Mouse (Mus musculus) hindbrain, embryonic 14.5 days (tissue): ENCODE results near the gene 4930568D16Rik. TPM values are rescaled to one million over a fixed set of nuclear protein-coding genes. Genes with fewer than 3 reads are reported as not detected.

ENCODE experiments used
- ATAC-seq: fragments of 200-750 bp; cut with Nextera tagmentation; 2 replicates; pipeline ENCODE4 v1.8.0; 2017; ENCODE audit warnings: moderate number of reproducible peaks, mild to moderate bottlenecking, moderate TSS enrichment, moderate library complexity; ENCODE audit not compliant: low FRiP score
- DNase-seq: peaks from one replicate; pipeline ENCODE4 v3.0.0-alpha.2; 2015; ENCODE audit warnings: low spot score
- H3K27ac ChIP-seq: fragments of 300-500 bp; sonication (generic); 2 replicates; pipeline ENCODE4 v1.5.1; 2014; ENCODE audit warnings: mild to moderate bottlenecking, moderate library complexity
- H3K27me3 ChIP-seq: fragments of 300-500 bp; sonication (generic); 2 replicates; pipeline ENCODE4 v1.6.1; 2014; ENCODE audit warnings: mild to moderate bottlenecking, low read length, mixed read lengths; ENCODE audit not compliant: control insufficient read depth, insufficient read depth
- H3K36me3 ChIP-seq: fragments of 300-500 bp; sonication (generic); replicated peaks from 2 replicates; pipeline ENCODE4 v1.6.1; 2014; ENCODE audit not compliant: control insufficient read depth, insufficient read depth
- H3K4me1 ChIP-seq: fragments of 300-500 bp; sonication (generic); replicated peaks from 2 replicates; pipeline ENCODE4 v1.6.1; 2014; ENCODE audit warnings: antibody characterized with exemption, low read length, mixed read lengths; ENCODE audit not compliant: control insufficient read depth, insufficient read depth
- H3K4me2 ChIP-seq: fragments of 300-500 bp; sonication (generic); replicated peaks from 2 replicates; pipeline ENCODE4 v1.6.1; 2014; ENCODE audit warnings: mild to moderate bottlenecking, moderate library complexity
- H3K4me3 ChIP-seq: fragments of 300-500 bp; sonication (generic); replicated peaks from 2 replicates; pipeline ENCODE4 v1.5.1; 2014; ENCODE audit warnings: mild to moderate bottlenecking, low read length
- H3K9ac ChIP-seq: fragments of 300-500 bp; sonication (generic); 2 replicates; pipeline ENCODE4 v1.6.1; 2014
- H3K9me3 ChIP-seq: fragments of 300-500 bp; sonication (generic); 2 replicates; pipeline ENCODE4 v1.6.1; 2016; ENCODE audit warnings: low read length; ENCODE audit not compliant: control insufficient read depth
- WGBS: fragments of 180-500 bp; shearing (Covaris S2); extraction: QIAGEN DNeasy Blood & Tissue Kit; methylation state at CpG from one replicate; pipeline ENCODE4 v1.1.7; 2014; 5-methylcytosine and 5-hydroxymethylcytosine counted together
- polyA plus RNA-seq: library from polyadenylated mRNA; unstranded; fragments of >200 nt; fragmentation: Nextera tagmentation; extraction: Ambion mirVana; gene quantifications from 2 replicates; pipeline ENCODE4 v1.2.1, GENCODE M21; 2014

The 4930568D16Rik gene
- polyA plus RNA-seq, 1 experiment from 2014 or later, result not detected

DNA sequence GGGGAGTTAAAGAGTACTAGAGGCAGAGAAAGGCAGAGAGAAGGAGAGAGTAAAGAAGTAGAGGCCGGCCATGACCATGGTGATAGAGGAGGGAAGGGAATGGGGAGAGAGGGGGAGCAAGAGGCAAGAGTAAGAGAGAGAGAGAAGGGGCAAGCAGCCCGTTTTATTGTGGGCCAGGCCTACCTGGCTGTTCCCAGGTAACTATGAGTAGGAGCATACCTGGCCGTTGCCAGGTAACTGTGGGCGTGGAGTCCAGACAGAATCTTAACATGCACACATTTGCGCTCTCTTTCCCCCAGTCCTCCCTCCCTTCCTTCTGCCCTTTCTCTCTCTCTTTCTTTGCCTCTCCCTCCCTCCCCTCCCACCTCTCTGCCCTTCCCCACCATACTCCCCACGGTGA, 39.7 kb upstream of the 4930568D16Rik start:
- Histone ChIP-seq H3K9me3 (no peaks in the 10 kb centered on the region), H3K27ac (no peak overlapping the region), H3K36me3 (no peaks in the 10 kb centered on the region), H3K9ac (no peak overlapping the region), H3K4me1 (no peaks in the 10 kb centered on the region), H3K4me2 (no peak overlapping the region), H3K4me3 (no peak overlapping the region), H3K27me3 (no peaks in the 10 kb centered on the region)
- ATAC-seq (no peak), DNase-seq (no peak)
- WGBS, result 90% methylated on average over 6 of the region's 6 CpGs

- H3K36me3 ChIP-seq, result no peaks in the 10 kb centered on the region
- no peak overlapping the region for H3K9ac ChIP-seq
- DNase-seq, result no peak
- H3K27ac ChIP-seq, result no peak overlapping the region
- no peak for ATAC-seq
- H3K27me3 ChIP-seq, result no peaks in the 10 kb centered on the region
- no peaks in the 10 kb centered on the region for H3K9me3 ChIP-seq
- no peak overlapping the region for H3K4me2 ChIP-seq
- H3K4me3 ChIP-seq, result no peak overlapping the region
- H3K4me1 ChIP-seq, result no peaks in the 10 kb centered on the region
- 79% methylated on average over 1 of the region's 1 CpGs for WGBS
Observed at GRCm38 (mm10) chr2:35406611-35407010, 39.1 kb upstream of the 4930568D16Rik start.

DNA sequence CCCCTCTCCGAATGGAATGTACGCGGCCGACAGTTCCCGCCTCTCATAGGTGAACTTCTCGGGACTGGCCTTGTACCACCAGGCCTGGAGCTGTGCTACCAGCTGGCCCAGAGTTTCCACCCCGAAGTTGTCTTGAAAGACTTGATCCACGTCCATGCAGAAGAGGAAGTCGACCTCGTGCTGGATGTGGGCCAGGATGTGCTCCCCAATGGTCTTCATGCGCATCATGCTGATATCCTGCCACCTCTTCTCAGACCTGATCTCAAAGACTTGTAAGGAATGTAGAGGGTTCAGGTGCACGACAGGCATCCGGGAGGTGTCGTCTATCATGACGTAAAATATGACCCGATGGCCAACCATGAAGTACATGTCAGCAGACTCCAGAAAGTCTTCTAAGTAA, 34.9 kb upstream of the 4930568D16Rik start:
- 95% methylated on average over 16 of the region's 16 CpGs for WGBS
- H3K9ac ChIP-seq, result no peak overlapping the region
- H3K27ac ChIP-seq, result no peak overlapping the region
- no peak overlapping the region for H3K4me3 ChIP-seq
- DNase-seq, result no peak
- no peaks in the 10 kb centered on the region for H3K27me3 ChIP-seq
- no peaks in the 10 kb centered on the region for H3K9me3 ChIP-seq
- H3K36me3 ChIP-seq, result no peaks in the 10 kb centered on the region
- ATAC-seq, result no peak
- no peaks in the 10 kb centered on the region for H3K4me1 ChIP-seq
- no peak overlapping the region for H3K4me2 ChIP-seq

- no peaks in the 10 kb centered on the region for H3K4me1 ChIP-seq
- H3K27ac ChIP-seq, result no peak overlapping the region
- WGBS, result 94% methylated on average over 7 of the region's 7 CpGs
- ATAC-seq (no peak), DNase-seq (no peak)
- H3K27me3 ChIP-seq, result no peaks in the 10 kb centered on the region
- no peaks in the 10 kb centered on the region for H3K9me3 ChIP-seq
- no peaks in the 10 kb centered on the region for H3K36me3 ChIP-seq
- no peak overlapping the region for H3K9ac ChIP-seq
- no peak overlapping the region for H3K4me3 ChIP-seq
- no peak overlapping the region for H3K4me2 ChIP-seq
Observed at GRCm38 (mm10) chr2:35400739-35401138, 33.2 kb upstream of the 4930568D16Rik start.

DNA sequence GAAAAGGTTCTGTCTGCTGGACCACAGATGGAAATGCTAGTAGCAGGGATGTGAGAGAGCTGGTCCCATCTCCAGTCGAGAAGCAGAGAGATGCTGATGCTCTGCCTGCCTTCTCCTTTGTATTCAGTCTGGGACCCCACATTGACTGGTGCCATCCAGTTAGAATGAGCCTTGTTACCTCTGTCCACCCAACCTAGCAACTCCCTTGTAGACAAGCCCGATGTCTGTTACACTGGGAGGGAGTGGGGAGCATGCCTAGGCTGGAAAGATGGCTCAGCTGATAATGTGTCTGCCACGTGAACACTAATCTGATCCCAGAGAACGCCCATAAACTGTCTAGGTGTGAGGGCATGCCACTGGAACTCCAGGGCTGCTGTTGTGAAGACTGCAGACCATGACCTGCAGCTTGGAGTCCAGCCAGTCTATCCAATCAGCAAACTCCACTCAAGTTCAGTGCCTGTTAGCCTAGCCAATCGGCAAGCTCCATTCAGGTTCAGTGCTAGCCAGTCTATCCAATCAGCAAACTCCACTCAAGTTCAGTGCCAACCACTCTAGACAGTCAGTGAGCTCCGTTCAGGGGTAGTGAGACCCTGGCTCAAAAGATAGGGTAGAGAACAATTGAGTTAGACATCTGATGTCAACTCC, 30.8 kb upstream of the 4930568D16Rik start:
- Histone ChIP-seq H3K4me2 (no peak overlapping the region), H3K9me3 (no peaks in the 10 kb centered on the region), H3K36me3 (no peaks in the 10 kb centered on the region), H3K4me3 (no peak overlapping the region), H3K27ac (no peak overlapping the region), H3K27me3 (no peaks in the 10 kb centered on the region), H3K9ac (no peak overlapping the region), H3K4me1 (no peaks in the 10 kb centered on the region)
- no peak for ATAC-seq
- 83% methylated on average over 6 of the region's 6 CpGs for WGBS
- DNase-seq, result no peak

- no peaks in the 10 kb centered on the region for H3K9me3 ChIP-seq
- no peak overlapping the region for H3K9ac ChIP-seq
- DNase-seq (peak; percentile 89), ATAC-seq (no peak; the same call in 1 of the 2 replicates)
- H3K4me1 ChIP-seq, result no peaks in the 10 kb centered on the region
- H3K4me3 ChIP-seq, result no peak overlapping the region
- 53% methylated on average over 11 of the region's 11 CpGs for WGBS
- H3K4me2 ChIP-seq, result no peak overlapping the region
- no peaks in the 10 kb centered on the region for H3K27me3 ChIP-seq
- H3K36me3 ChIP-seq, result no peaks in the 10 kb centered on the region
- no peak overlapping the region for H3K27ac ChIP-seq
Observed at GRCm38 (mm10) chr2:35397590-35398173, 30.2 kb upstream of the 4930568D16Rik start.

- Histone ChIP-seq H3K27ac (no peak within 1 kb of the TSS), H3K4me1 (no peaks in the 10 kb centered on the region), H3K9ac (no peak within 1 kb of the TSS), H3K4me3 (no peak within 1 kb of the TSS), H3K27me3 (no peaks in the 10 kb centered on the region), H3K4me2 (no peak within 1 kb of the TSS), H3K9me3 (no peaks in the 10 kb centered on the region), H3K36me3 (no peaks in the 10 kb centered on the region)
- 53% methylated on average over 5 of the region's 5 CpGs for WGBS
- ATAC-seq (no peak; the same call in 1 of the 2 replicates), DNase-seq (peak; percentile 25)
Observed at GRCm38 (mm10) chr2:35397096-35397495, 29.6 kb upstream of the 4930568D16Rik start, which contains the start of gene 4930402F06Rik. Gene 4930402F06Rik (minus strand): TSS chr2:35397175.

- H3K4me1 ChIP-seq, result no peaks in the 10 kb centered on the region
- no peak overlapping the region for H3K4me3 ChIP-seq
- H3K36me3 ChIP-seq, result no peaks in the 10 kb centered on the region
- no peak overlapping the region for H3K4me2 ChIP-seq
- H3K9me3 ChIP-seq, result no peaks in the 10 kb centered on the region
- ATAC-seq, result no peak
- H3K9ac ChIP-seq, result no peak overlapping the region
- no peak overlapping the region for H3K27ac ChIP-seq
- H3K27me3 ChIP-seq, result no peaks in the 10 kb centered on the region
- WGBS, result 79% methylated on average over 9 of the region's 9 CpGs
- no peak for DNase-seq
Observed at GRCm38 (mm10) chr2:35385441-35385871, 17.9 kb upstream of the 4930568D16Rik start.

DNA sequence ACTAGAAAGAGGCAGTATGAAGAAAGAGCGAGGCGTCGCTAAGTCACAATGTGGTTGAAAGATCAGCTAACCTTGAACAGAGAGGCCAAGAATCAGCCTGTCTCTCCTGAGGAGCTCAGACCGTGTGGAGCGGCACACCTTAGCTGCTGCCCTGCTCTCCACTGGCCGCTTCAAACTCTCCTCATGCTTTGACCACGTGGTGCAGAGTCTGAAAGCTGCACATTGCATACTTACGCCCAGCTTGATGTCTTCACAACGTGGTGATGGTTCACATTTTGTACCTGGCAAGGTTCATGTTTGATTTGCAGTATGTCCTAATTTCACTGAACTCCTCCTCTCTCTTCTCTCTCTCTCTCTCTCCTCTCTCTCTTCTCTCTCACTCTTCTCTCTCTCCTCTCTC, 11.8 kb upstream of the 4930568D16Rik start:
- ATAC-seq (no peak), DNase-seq (no peak)
- WGBS, result 79% methylated on average over 9 of the region's 9 CpGs
- H3K9me3 ChIP-seq, result no peaks in the 10 kb centered on the region
- H3K27me3 ChIP-seq, result no peaks in the 10 kb centered on the region
- H3K4me1 ChIP-seq, result no peaks in the 10 kb centered on the region
- no peak overlapping the region for H3K4me2 ChIP-seq
- H3K9ac ChIP-seq, result no peak overlapping the region
- H3K27ac ChIP-seq, result no peak overlapping the region
- H3K36me3 ChIP-seq, result no peaks in the 10 kb centered on the region
- no peak overlapping the region for H3K4me3 ChIP-seq
